Mouse (Mus musculus) hindbrain, embryonic 10.5 days (tissue): ENCODE results near the gene Klf3. TPM values are rescaled to one million over a fixed set of nuclear protein-coding genes. Genes with fewer than 3 reads are reported as not detected.
A peak's percentile ranks its signal among the peaks of the same experiment; 100 is the strongest.

Source experiments
- DNase-seq: peaks from one replicate; pipeline ENCODE4 v3.0.0-alpha.2; 2017; ENCODE audit warnings: low spot score
- H3K27ac ChIP-seq: fragments of 300-500 bp; sonication (generic); 2 replicates; pipeline ENCODE4 v1.5.1; 2016; ENCODE audit warnings: mild to moderate bottlenecking, moderate library complexity
- H3K27me3 ChIP-seq: fragments of 300-500 bp; sonication (generic); 2 replicates; pipeline ENCODE4 v1.6.1; 2016; ENCODE audit warnings: mild to moderate bottlenecking; ENCODE audit not compliant: poor library complexity, insufficient read depth, severe bottlenecking
- H3K36me3 ChIP-seq: fragments of 300-500 bp; sonication (generic); 2 replicates; pipeline ENCODE4 v1.6.1; 2016; ENCODE audit warnings: mild to moderate bottlenecking, moderate library complexity
- H3K4me1 ChIP-seq: fragments of 300-500 bp; sonication (generic); replicated peaks from 2 replicates; pipeline ENCODE4 v1.6.1; 2016; ENCODE audit warnings: mild to moderate bottlenecking
- H3K4me3 ChIP-seq: fragments of 300-500 bp; sonication (generic); 2 replicates; pipeline ENCODE4 v1.5.1; 2016; ENCODE audit warnings: mild to moderate bottlenecking, moderate library complexity
- H3K9me3 ChIP-seq: fragments of 300-500 bp; sonication (generic); 2 replicates; pipeline ENCODE4 v1.6.1; 2016; ENCODE audit warnings: mild to moderate bottlenecking, moderate library complexity
- WGBS: fragments of 180-500 bp; shearing (Covaris S2); methylation state at CpG from one replicate; pipeline ENCODE4 v1.1.7; 2016; 5-methylcytosine and 5-hydroxymethylcytosine counted together
- polyA plus RNA-seq: library from polyadenylated mRNA; unstranded; fragments of >200 nt; fragmentation: Nextera tagmentation; extraction: Ambion mirVana; gene quantifications from 2 replicates; pipeline ENCODE4 v1.2.1, GENCODE M21; 2016

The Klf3 gene
- polyA plus RNA-seq, 1 experiment from 2014 or later: 57.1 TPM

DNA sequence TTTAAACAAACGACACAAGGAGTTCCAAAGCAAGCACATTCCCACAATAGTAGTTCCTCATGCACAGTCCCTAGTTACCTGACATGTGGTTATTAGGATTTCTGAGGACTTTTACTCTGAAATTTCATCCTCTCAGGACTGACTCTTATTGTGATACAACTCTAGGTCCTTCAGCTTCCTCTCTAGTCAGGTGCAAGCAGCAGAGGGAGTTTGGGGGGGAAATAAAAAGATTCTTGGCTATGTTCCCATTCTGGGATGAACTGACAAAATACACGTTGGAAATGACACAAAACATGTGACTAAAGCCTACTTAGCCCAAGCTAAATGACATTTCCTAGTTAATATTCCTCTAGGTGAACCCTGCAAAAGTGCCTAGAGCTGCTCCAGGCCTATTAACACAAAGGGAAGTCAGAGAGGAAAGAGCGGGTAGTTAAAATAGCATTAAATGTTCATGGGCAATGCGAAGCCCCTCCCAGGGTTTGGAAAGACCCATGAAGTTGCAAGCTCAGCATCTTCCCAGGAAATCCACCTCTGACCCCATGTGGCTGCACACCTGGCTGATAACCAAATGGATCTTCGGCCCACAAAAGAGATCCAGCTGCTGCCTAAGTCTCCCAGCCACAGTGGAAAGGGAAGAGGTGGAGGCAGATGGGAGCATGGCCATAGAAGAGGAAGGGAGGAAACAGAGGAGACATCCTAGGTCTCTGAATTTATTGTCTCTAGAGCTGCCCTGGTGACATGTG, 49.6 kb downstream of the Klf3 start:
- H3K27ac ChIP-seq: no peak overlapping the region
- no peak for DNase-seq
- WGBS: 75% methylated on average over 5 of the region's 5 CpGs
- H3K27me3 ChIP-seq: no peaks in the 10 kb centered on the region
- H3K36me3 ChIP-seq: no peaks in the 10 kb centered on the region
- H3K9me3 ChIP-seq: peaks cover 9% of the 10 kb centered on the region
- H3K4me3 ChIP-seq: no peak overlapping the region
- no peaks in the 10 kb centered on the region for H3K4me1 ChIP-seq

DNA sequence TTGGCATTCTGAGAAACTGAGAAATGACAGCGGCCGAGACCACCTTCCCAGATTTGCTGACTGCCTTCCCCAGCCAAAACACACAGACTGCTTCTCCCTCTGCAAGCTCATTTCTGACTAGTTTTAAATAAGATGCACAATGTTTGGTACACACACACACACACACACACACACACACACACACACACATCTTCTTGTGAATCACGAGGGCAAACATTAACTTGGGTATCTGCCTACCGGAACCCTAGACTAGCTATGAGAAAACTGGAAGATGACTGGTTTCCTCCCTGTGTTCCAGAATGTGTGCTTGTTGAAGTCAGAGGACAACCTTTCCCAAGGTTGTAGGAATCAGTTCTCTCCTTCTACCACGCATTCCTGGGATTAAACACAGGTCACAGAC, 50.2 kb downstream of the Klf3 start:
- Histone ChIP-seq H3K4me3 (no peak overlapping the region), H3K27ac (no peak overlapping the region), H3K9me3 (peaks cover 9% of the 10 kb centered on the region), H3K4me1 (no peaks in the 10 kb centered on the region), H3K27me3 (no peaks in the 10 kb centered on the region), H3K36me3 (no peaks in the 10 kb centered on the region)
- 91% methylated on average over 5 of the region's 5 CpGs for WGBS
- DNase-seq: no peak

DNA sequence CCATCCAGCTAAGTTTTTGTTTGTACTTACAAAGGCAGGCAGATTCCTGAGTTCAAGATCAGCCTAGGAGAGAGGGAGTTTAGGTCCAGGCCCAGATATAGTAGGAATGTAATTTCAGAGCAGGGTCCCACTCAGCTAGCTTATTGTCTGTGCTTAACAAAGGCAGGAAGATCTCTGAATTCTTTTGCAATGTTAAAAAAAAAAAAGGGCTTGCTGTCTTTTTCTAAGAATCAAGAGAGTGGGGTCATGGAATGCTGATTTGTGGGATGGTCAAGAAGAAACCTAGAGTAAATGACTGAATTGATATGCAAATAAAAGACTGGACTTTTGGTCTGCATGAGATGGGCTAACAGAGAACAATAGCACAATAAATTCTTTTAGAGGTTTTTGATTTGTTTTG, 52.0 kb downstream of the Klf3 start:
- H3K9me3 ChIP-seq: peaks cover 9% of the 10 kb centered on the region
- H3K27me3 ChIP-seq: no peaks in the 10 kb centered on the region
- H3K36me3 ChIP-seq: no peaks in the 10 kb centered on the region
- no peak overlapping the region for H3K27ac ChIP-seq
- no peaks in the 10 kb centered on the region for H3K4me1 ChIP-seq
- no peak for DNase-seq
- H3K4me3 ChIP-seq: no peak overlapping the region

DNA sequence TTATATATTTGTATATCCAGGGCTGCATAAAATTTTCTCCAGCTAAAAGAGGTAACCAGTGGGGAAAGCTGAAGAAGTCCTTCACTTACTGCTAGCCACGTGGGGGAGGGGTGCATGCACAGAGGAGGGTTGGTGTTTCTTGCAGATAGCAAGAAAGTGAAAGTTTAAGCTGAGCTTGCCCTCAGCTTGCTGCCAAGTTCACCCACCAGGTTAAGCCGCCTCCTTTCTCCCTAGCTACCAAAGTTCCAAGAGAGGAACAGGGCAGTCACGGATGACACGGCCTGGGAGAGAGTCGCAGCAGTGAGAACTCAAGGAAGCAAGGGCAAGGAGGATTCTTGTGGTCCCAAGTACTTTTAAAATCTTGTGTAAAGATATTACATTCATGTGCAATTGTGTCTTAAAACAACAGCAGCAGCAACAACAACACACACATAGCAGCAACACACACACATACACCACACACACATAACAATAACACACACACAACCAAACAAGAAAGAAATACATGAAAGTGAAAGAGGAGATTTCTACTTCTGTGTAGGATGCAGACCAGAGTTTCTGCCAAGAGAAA, 57.8 kb downstream of the Klf3 start:
- H3K4me1 ChIP-seq: peaks cover 16% of the 10 kb centered on the region
- no peak overlapping the region for H3K4me3 ChIP-seq
- DNase-seq: no peak
- H3K27ac ChIP-seq: 0 out of 2 replicates have a peak overlapping the region, but pooled peaks have one; percentile 9
- no peaks in the 10 kb centered on the region for H3K36me3 ChIP-seq
- H3K9me3 ChIP-seq: 0 out of 2 replicates have a peak, but pooled peaks cover 5% of the 10 kb centered on the region
- no peaks in the 10 kb centered on the region for H3K27me3 ChIP-seq
- WGBS: 54% methylated on average over 5 of the region's 5 CpGs

DNA sequence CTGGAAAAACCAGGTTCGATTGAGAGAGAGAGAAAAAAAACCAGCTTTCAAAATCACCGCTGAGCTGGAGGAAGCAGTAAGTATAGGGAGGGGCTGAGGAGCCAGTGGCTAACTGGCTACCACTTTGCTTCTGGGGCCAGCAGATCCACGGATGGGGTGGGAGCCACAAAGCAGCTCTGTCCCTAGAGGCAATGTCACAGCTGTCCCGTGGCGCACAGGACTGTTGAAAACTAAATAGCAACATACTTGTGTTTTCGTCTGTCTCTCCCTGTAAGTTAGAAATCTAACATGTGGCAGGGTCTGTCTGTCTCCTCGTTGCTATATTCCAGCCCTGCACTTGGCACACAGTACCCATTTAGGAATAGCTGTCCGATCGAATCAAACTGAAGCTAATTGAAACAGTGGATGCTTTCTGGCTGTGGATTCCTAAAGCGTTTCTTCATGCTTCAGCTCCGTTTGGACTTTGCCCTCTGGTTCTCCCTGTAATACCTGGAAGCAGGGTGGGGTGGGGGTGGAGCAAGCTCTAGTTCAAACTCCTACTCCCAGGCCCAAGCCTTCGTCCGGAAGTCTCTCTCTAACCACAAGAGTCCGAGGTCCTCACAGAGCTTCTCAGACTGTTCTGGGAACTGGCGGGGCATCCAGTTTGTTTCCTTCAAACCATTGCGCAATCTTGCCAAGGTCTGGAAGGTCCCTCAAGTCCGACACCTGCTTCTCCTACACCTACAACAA, 58.4 kb downstream of the Klf3 start:
- H3K4me1 ChIP-seq: peaks cover 21% of the 10 kb centered on the region
- DNase-seq: no peak
- no peaks in the 10 kb centered on the region for H3K27me3 ChIP-seq
- H3K9me3 ChIP-seq: 0 out of 2 replicates have a peak, but pooled peaks cover 3% of the 10 kb centered on the region
- WGBS: 72% methylated on average over 17 of the region's 17 CpGs
- no peak overlapping the region for H3K4me3 ChIP-seq
- H3K27ac ChIP-seq: 0 out of 2 replicates have a peak overlapping the region, but pooled peaks have one; percentile 2
- no peaks in the 10 kb centered on the region for H3K36me3 ChIP-seq

DNA sequence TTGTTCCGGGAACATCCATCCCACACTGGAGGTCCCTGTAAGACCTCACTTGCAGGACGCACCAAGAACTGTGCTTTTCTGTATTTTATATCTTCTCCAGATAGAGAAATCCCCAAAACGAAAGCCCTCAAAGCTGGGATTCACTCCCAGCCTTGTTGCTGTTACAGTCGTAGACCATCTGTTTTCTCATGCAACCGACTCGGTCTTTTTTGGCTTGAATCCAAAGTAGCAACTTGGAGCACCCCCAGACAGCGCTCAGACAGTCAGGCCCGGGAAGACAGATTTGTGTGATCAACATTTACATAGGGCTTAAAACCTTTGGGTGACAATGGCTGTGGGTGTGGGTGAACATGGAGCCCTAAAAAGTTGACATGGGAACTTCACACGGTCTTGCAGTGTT, 59.1 kb downstream of the Klf3 start:
- H3K27ac ChIP-seq: no peak overlapping the region
- DNase-seq: no peak
- no peaks in the 10 kb centered on the region for H3K36me3 ChIP-seq
- H3K9me3 ChIP-seq: 0 out of 2 replicates have a peak, but pooled peaks cover 3% of the 10 kb centered on the region
- no peaks in the 10 kb centered on the region for H3K27me3 ChIP-seq
- WGBS: 88% methylated on average over 9 of the region's 9 CpGs
- H3K4me1 ChIP-seq: peaks cover 21% of the 10 kb centered on the region
- no peak overlapping the region for H3K4me3 ChIP-seq

DNA sequence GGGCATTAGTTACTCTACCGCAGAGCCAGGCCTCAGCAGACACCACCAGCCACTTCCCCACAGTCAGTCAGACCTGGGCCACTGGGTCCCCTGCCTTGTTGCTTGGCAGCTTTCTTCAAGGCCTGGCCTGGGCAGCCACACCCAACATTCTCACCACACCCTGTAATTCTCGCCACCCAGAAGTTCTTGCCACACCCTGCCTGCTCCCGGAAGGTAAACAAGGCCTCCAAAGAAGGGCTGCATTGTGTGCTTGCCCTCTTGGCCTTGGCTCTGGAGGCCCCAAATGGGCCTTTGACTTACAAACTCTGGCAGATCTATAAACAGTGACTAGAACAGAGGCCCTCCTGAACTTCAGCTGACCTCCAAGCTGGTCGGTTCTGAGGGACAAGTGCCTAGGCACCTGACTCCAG, 61.5 kb downstream of the Klf3 start:
- Histone ChIP-seq H3K27me3 (no peaks in the 10 kb centered on the region), H3K36me3 (no peaks in the 10 kb centered on the region), H3K4me1 (peaks cover 21% of the 10 kb centered on the region), H3K4me3 (no peak overlapping the region), H3K9me3 (peaks cover 8% of the 10 kb centered on the region), H3K27ac (peak overlapping the region; percentile 43)
- DNase-seq: no peak
- WGBS: 44% methylated on average over 4 of the region's 4 CpGs

DNA sequence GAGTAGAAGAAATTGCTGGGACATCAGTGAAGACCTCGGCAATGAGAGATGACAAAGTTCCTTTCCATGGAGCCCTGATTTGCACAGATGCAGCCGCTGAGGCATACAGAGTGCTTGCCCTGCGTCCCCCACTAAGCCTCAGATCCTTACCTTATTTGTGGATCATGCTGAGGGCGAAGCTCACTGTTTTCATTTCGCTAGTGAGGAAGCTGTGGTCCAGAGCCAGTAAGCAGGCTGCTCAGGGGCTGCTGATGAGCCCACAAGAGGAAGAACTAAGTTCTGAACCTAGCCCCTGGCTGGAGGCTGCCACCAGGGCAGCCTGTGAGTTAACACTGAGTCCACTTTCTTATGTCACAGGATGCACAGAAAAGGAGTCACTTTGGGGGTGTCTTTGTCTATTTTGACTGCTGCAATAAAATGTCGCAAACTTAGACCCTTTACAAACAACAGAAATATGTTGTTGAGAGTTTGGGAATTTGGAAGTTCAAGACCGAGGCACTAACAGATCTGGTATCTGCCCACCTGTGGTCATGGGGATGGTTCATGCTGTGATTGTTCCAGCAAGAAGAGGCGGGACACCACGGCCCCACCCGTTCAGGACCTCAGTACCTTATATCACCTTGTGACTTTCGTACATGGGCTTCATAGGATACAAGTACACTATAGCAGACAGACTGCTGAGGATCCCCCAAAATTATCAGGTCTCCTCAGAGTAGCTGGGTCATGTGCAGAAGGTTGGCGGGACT, 62.2 kb downstream of the Klf3 start:
- Histone ChIP-seq H3K36me3 (no peaks in the 10 kb centered on the region), H3K27ac (peak overlapping the region; percentile 43), H3K4me1 (peaks cover 21% of the 10 kb centered on the region), H3K4me3 (no peak overlapping the region), H3K27me3 (no peaks in the 10 kb centered on the region), H3K9me3 (peaks cover 8% of the 10 kb centered on the region)
- DNase-seq: no peak
- 80% methylated on average over 12 of the region's 12 CpGs for WGBS

DNA sequence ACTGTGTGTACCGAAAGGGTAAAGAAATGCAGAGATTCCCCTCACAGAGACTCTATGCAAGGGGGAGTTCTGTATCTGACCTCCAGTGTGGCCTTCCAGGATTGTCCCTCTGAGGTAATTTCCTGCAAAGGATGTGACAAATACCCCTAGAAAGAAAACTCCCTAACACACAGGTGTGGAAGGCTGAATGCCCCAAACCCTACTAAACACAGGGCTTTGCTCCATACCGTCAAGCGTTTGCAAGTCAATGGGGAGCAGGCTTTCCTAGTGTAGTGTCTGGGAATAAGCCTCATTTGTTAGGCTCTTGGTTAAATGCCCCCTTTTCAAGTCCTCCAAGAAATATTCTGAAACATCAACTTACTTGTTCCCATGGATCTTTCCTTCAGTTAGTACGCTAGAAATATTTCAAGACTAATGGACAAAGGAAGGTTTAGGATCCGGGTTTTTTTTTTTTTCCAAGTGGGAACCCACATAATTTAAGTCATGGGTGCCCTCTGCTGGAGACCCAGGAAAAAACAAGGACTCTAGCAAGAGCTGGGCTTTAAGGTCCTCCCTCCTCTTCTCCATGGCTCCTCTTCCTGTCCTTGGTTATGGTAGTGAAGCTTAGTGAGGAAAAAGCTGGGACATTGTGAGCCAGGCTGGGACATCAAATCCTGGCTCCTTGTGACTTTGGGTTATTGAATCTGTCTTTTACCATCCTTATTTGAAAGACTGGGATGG, 63.3 kb downstream of the Klf3 start:
- WGBS: 40% methylated on average over 5 of the region's 5 CpGs
- Histone ChIP-seq H3K27ac (peak overlapping the region; percentile 71), H3K27me3 (no peaks in the 10 kb centered on the region), H3K4me3 (no peak overlapping the region), H3K9me3 (peaks cover 8% of the 10 kb centered on the region), H3K36me3 (no peaks in the 10 kb centered on the region), H3K4me1 (peaks cover 14% of the 10 kb centered on the region)
- DNase-seq: peak; percentile 73

DNA sequence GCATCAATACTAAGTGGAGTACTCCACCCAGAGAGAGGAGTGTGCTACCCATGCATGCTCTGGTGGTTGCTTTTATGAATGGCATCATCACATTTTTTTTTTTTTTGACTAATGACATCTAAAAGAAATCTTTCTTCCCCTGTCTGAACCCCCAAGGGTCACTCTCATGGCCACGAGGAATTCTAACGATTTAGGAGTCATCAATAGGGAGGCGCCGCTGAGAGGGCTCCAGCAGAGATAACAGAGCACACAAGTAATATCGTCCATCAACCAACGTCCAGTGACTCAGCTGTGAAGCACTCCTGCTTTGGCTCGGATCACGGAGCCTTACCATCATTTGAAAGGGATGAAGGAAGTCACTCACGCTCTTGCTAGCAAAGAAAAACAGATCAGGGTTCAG, 63.9 kb downstream of the Klf3 start:
- 73% methylated on average over 9 of the region's 9 CpGs for WGBS
- no peak overlapping the region for H3K4me3 ChIP-seq

DNA sequence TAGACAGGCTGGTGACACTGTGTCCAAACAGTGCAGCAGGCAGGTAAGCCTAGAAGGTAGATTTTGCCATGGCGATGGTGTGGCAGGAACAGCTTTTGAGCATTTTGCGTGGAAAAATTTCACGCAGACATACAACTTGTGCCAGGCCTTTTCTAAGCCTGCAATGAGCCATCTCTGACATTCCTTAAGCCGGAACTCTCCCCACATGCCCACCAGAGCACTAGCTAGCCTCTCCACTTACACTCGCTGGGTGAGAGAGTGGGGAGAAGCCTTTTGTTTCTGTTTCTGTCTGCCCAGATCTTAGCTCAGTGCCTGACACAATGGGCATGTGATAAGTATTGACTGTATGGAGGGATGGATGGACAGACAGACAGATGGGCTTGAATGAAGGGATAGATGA, 64.4 kb downstream of the Klf3 start:
- Histone ChIP-seq H3K36me3 (no peaks in the 10 kb centered on the region), H3K27ac (no peak overlapping the region), H3K9me3 (peaks cover 8% of the 10 kb centered on the region), H3K27me3 (no peaks in the 10 kb centered on the region), H3K4me1 (peaks cover 14% of the 10 kb centered on the region), H3K4me3 (no peak overlapping the region)
- WGBS: 85% methylated on average over 5 of the region's 5 CpGs
- DNase-seq: no peak

More for the DNA sequence above, 63.9 kb downstream of the Klf3 start:
- DNase-seq: no peak
- Histone ChIP-seq H3K27me3 (no peaks in the 10 kb centered on the region), H3K36me3 (no peaks in the 10 kb centered on the region), H3K27ac (no peak overlapping the region), H3K9me3 (peaks cover 8% of the 10 kb centered on the region), H3K4me1 (peaks cover 14% of the 10 kb centered on the region)
